Mouse (Mus musculus) large intestine, adult 2 months (tissue): ENCODE results near the gene Tcte3. TPM values are rescaled to one million over a fixed set of nuclear protein-coding genes. Genes with fewer than 3 reads are reported as not detected.

Experiments
- polyA plus RNA-seq: library from polyadenylated mRNA; depleted of rRNA; stranded (reverse); fragments of >200 nt; gene quantifications from 2 replicates; pipeline ENCODE4 v1.2.3, GENCODE M21; 2012; rRNA removed

Gene Tcte3
- polyA plus RNA-seq, 1 experiment = not detected

Other genes with a start within 250 kb of the Tcte3 start
- 1.5 and 2.2 TPM in 2 replicates for gene Wdr27, start 98.3 kb downstream of the Tcte3 start, polyA plus RNA-seq
- 13.0 and 18.3 TPM in 2 replicates for gene 1600012H06Rik, start 98.3 kb downstream of the Tcte3 start, polyA plus RNA-seq
- 19.8 and 20.2 TPM in 2 replicates for gene Phf10, start 80.2 kb downstream of the Tcte3 start, polyA plus RNA-seq
- gene 9030025P20Rik, start 63.0 kb downstream of the Tcte3 start, polyA plus RNA-seq = 5.7 and 7.9 TPM in 2 replicates
- 0.40 TPM in 1 of 2 replicates, not detected in the other for gene Gm3417, start 62.7 kb downstream of the Tcte3 start, polyA plus RNA-seq
- gene Gm3435, start 31.3 kb downstream of the Tcte3 start, polyA plus RNA-seq = 0.88 and 1.6 TPM in 2 replicates
- gene Ermard, start 280 bp downstream of the Tcte3 start, polyA plus RNA-seq = 28.3 and 33.2 TPM in 2 replicates
- 0.27 and 0.49 TPM in 2 replicates for gene Gm3448, start within 50 bp of the Tcte3 start, polyA plus RNA-seq